Mouse (Mus musculus): ENCODE measurements at regions not wholly inside any gene's neighbourhood (a gene's known extent, or its start where the extent isn't known, plus 50 kb on each side); places are given as distances from the start of the nearest gene placed in this dataset.
"Not testable (repeated sequence)": the region's sequence is repeated elsewhere in the genome, so short reads cannot be mapped to it uniquely, and the experiment has no call there.

- no peak overlapping the region for H3K27ac ChIP-seq
- WGBS: 94% methylated on average over 1 of the region's 1 CpGs
- H3K9ac ChIP-seq (replicated peaks): no peak overlapping the region
- ATAC-seq: no peak
- H3K4me3 ChIP-seq (replicated peaks): no peak overlapping the region
- H3K4me1 ChIP-seq (replicated peaks): no peaks in the 10 kb centered on the region
- no peaks in the 10 kb centered on the region for H3K9me3 ChIP-seq
- H3K4me2 ChIP-seq (replicated peaks): no peak overlapping the region
- H3K36me3 ChIP-seq: no peaks in the 10 kb centered on the region
- no peaks in the 10 kb centered on the region for H3K27me3 ChIP-seq
Measured at GRCm38 (mm10) chr7:64005765-64006164, 67.0 kb upstream of the Klf13 start.

DNA sequence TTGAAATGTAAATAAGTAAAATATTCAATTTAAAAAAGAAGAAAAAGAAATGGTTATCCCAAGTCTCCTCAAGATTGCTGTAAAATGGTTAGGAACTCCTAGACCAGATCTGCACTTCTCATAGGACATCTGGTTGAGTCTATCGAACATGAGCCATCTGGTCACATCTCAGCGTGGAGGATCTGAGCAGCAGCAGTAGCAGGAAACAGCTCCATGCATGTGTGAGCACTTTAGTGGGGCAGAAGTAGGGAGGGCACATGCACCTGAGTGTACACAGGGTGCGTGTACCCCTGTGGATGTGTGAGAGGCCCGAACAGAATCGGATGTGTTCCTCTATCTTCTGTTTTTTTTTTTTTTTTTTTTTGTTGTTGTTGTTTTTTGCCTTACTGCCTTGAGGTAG is 65.2 kb upstream of the Klf13 start:
- WGBS: 89% methylated on average over 5 of the region's 5 CpGs
- ATAC-seq: no peak
- H3K36me3 ChIP-seq: no peaks in the 10 kb centered on the region

DNA sequence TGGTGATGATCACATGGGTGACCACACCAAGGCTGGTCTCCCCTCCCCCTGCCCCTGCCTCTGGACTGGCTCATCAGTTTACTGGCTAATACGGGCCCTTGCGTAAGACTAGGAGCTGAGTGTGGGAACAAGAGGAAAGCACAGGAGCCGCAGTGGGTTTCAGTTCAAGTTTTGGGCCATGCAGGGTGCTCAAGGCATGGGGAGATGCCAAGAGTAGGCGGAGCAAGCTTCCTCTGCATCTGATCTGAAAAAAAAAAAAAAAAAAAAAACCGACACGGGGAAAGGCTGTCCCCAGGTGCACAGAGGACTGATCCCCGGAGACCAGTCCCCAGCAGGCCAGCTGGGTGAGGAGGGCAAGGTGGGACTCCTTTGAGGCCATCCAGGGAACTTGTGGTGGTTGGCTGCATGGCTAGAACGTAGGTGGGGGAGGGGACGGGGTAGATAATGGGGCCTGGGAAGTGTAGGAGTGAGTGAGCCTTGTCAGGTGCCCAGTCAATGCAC is 62.9 kb upstream of the Klf13 start:
- no peaks in the 10 kb centered on the region for H3K9me3 ChIP-seq
- no peaks in the 10 kb centered on the region for H3K27me3 ChIP-seq
- H3K4me1 ChIP-seq (replicated peaks): no peaks in the 10 kb centered on the region
- H3K9ac ChIP-seq (replicated peaks): no peak overlapping the region
- H3K36me3 ChIP-seq: no peaks in the 10 kb centered on the region
- ATAC-seq: no peak
- WGBS: 73% methylated on average over 8 of the region's 9 CpGs
- no peak overlapping the region for H3K4me2 ChIP-seq (replicated peaks)
- H3K4me3 ChIP-seq (replicated peaks): no peak overlapping the region
- no peak overlapping the region for H3K27ac ChIP-seq

More for the DNA sequence above, 65.2 kb upstream of the Klf13 start:
- Histone ChIP-seq H3K9ac (replicated peaks) (no peak overlapping the region), H3K9me3 (no peaks in the 10 kb centered on the region), H3K4me3 (replicated peaks) (no peak overlapping the region), H3K27ac (no peak overlapping the region), H3K4me2 (replicated peaks) (no peak overlapping the region), H3K27me3 (no peaks in the 10 kb centered on the region), H3K4me1 (replicated peaks) (no peaks in the 10 kb centered on the region)

DNA sequence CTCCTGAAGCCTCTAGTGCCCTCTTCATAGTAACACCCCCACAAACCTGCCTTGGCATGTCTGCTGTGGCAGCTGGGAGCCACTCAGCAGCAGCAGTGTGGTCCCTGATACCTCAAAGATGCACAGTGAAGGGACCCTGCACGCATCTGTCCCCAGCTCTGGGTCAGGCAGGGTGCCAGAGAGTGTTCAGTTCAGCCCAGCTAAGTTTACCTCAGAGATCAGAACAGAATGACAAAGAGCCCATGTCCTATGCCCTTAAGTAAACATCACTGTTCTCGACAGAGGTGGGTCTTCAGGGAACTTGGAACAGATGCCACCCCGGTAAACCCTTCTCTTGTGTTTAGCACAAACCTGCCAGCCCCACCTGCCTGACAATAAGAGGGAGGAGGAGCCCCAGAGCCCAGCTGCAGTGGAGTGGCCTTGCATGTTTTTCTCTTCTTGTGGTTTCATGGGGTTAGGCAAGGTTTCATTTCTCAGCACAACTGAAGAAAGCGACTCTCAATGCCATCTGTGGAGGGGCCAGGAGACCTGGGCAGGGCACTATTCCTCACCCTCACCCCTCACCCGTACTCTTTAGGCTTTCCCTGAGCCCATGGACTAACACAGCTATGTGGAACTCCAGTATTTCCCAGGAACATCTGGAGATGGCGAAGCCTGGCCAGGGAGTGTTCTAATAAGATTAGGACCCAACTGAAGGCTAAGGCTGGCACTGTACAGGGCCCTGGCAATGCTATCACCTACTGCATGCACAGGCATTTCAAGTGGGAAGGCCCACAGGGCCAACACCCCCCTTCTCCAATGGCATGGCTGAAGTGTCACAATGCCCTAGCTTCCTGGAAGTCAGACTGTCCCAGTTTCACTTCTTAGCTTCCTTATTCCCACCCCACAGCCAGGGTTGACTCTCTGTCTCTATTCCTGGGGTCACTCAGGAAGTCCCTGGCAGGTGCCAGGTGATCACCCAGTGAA is 60.6 kb upstream of the Klf13 start:
- H3K27me3 ChIP-seq: no peaks in the 10 kb centered on the region
- no peaks in the 10 kb centered on the region for H3K4me1 ChIP-seq (replicated peaks)
- H3K4me3 ChIP-seq (replicated peaks): no peak overlapping the region
- no peak for ATAC-seq
- no peak overlapping the region for H3K9ac ChIP-seq (replicated peaks)
- no peaks in the 10 kb centered on the region for H3K36me3 ChIP-seq
- no peaks in the 10 kb centered on the region for H3K9me3 ChIP-seq
- no peak overlapping the region for H3K4me2 ChIP-seq (replicated peaks)
- 67% methylated on average over 6 of the region's 6 CpGs for WGBS
- no peak overlapping the region for H3K27ac ChIP-seq

DNA sequence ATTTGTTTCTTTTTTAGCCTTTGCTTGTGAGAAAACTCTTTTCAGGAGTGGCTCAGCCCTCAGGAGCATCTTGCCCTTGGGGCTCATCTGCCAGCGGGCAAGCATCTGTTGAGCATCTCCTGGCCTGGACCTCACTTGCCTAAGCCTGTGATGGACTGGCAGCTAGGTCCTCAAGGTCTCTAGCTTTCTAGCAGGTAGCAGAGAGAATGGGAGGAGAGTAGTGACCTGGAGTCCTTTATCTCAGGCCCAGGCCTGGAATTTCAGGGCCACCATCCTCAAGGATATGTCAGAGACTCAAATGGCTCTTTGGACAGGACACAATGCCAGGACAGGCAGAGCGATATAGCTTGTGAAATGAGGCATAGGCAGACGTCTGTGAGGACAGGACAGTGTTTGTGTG is 59.3 kb upstream of the Klf13 start:
- H3K36me3 ChIP-seq: no peaks in the 10 kb centered on the region
- H3K4me3 ChIP-seq (replicated peaks): no peak overlapping the region
- H3K27me3 ChIP-seq: no peaks in the 10 kb centered on the region
- WGBS: 78% methylated on average over 3 of the region's 3 CpGs
- no peak for ATAC-seq
- H3K9ac ChIP-seq (replicated peaks): no peak overlapping the region
- no peaks in the 10 kb centered on the region for H3K9me3 ChIP-seq
- no peak overlapping the region for H3K27ac ChIP-seq
- no peak overlapping the region for H3K4me2 ChIP-seq (replicated peaks)
- H3K4me1 ChIP-seq (replicated peaks): no peaks in the 10 kb centered on the region

DNA sequence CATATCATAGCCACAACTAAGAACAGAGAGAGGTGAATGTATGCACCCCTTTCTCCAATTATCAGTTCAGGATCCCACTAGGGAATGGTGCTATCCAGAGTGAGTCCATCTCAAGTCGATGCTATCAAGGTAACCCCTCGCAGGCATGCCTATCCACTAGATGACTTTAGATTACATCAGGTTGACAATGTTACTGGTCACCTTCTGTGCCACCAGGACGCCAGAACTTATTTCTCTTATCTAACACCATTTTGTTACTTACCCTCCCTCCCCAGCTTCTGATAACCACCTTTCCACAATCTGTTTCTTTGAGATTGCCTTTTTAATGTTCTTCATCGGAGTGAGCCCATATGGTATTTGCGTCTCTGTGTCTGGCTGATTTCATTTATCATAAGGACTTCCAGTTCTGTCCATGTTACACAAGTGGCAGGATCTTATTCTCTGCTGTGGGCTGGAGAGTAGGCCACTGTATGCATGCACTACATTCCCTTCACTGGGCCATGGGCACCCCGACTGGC is 57.9 kb upstream of the Klf13 start:
- Histone ChIP-seq H3K27me3 (no peaks in the 10 kb centered on the region), H3K4me3 (replicated peaks) (no peak overlapping the region), H3K36me3 (no peaks in the 10 kb centered on the region), H3K9me3 (no peaks in the 10 kb centered on the region), H3K4me2 (replicated peaks) (no peak overlapping the region), H3K9ac (replicated peaks) (no peak overlapping the region), H3K27ac (no peak overlapping the region), H3K4me1 (replicated peaks) (no peaks in the 10 kb centered on the region)
- ATAC-seq: no peak
- 92% methylated on average over 6 of the region's 6 CpGs for WGBS

- Histone ChIP-seq H3K27ac (no peak overlapping the region), H3K36me3 (no peaks in the 10 kb centered on the region), H3K9me3 (no peaks in the 10 kb centered on the region), H3K9ac (replicated peaks) (no peak overlapping the region), H3K4me2 (replicated peaks) (no peak overlapping the region), H3K4me3 (replicated peaks) (no peak overlapping the region), H3K27me3 (no peaks in the 10 kb centered on the region), H3K4me1 (replicated peaks) (no peaks in the 10 kb centered on the region)
- 90% methylated on average over 3 of the region's 3 CpGs for WGBS
- no peak for ATAC-seq
Measured at GRCm38 (mm10) chr7:63995255-63995980, 56.7 kb upstream of the Klf13 start.

GRCm38 (mm10) chr7:63994769-63995168 is 56.1 kb upstream of the Klf13 start:
- not testable (repeated sequence) for ATAC-seq; H3K4me1 ChIP-seq (replicated peaks); H3K27me3 ChIP-seq; H3K27ac ChIP-seq; H3K4me2 ChIP-seq (replicated peaks); H3K4me3 ChIP-seq (replicated peaks); H3K9me3 ChIP-seq; H3K9ac ChIP-seq (replicated peaks); H3K36me3 ChIP-seq
- WGBS: 77% methylated on average over 3 of the region's 3 CpGs

- Histone ChIP-seq H3K4me3 (replicated peaks) (no peak overlapping the region), H3K4me2 (replicated peaks) (no peak overlapping the region), H3K4me1 (replicated peaks) (peaks cover 6% of the 10 kb centered on the region; the same call in 1 of the 2 replicates), H3K9me3 (no peaks in the 10 kb centered on the region), H3K36me3 (no peaks in the 10 kb centered on the region), H3K27ac (no peak overlapping the region), H3K27me3 (no peaks in the 10 kb centered on the region), H3K9ac (replicated peaks) (no peak overlapping the region)
- no peak for ATAC-seq
- WGBS: 93% methylated on average over 12 of the region's 13 CpGs
Measured at GRCm38 (mm10) chr7:63992155-63992554, 53.4 kb upstream of the Klf13 start.

DNA sequence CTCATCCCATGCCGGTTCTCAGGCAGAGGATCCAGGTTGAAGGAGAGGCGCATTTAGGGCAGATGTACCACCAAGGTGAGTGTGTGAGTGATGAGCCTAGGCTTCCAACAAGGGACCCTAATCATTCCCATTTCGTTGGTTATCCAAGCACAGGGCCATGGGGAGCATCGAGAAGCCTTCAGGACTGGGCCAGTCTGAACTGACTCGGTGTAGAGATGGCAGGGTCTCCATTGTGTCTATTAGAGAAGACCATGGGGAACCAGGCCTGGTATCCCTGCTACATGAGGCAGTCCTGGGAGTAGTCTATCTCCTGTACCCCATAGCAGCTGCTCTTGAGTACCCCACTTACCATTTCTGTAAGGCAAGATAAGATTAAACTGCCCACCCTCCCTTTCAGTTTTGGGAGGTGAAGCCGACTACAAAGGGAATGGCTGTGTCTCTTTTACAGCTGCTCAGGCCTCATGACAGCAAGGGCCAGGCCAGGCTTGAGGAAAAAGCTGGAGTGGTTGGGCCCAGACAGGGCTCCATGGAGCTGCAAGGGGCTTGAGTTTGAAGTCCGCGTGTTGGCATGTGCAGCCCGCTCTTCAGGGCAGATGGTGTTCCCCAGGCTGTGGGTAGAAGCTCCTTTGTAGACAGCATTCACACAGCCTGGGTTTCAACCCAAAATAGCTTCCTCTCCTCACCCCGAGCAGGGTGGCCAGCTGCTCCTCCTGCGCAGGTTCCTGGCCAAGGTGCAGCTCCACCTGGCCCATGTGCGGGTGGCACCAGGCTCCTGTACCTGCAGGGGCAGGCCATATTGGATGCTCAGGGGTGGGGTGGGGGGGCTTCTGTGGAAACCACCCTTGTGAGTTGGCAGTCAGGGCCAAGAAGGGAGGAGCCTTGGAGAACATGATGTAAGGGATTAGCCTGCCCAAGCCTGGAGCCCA is 52.6 kb upstream of the Klf13 start:
- H3K36me3 ChIP-seq: no peaks in the 10 kb centered on the region
- H3K9me3 ChIP-seq: no peaks in the 10 kb centered on the region
- no peak overlapping the region for H3K4me3 ChIP-seq (replicated peaks)
- no peak overlapping the region for H3K27ac ChIP-seq
- WGBS: 93% methylated on average over 12 of the region's 12 CpGs
- ATAC-seq: no peak; the same call in 1 of the 2 replicates
- H3K4me2 ChIP-seq (replicated peaks): no peak overlapping the region
- H3K9ac ChIP-seq (replicated peaks): no peak overlapping the region
- H3K4me1 ChIP-seq (replicated peaks): peaks cover 14% of the 10 kb centered on the region
- H3K27me3 ChIP-seq: no peaks in the 10 kb centered on the region

- ATAC-seq: no peak
- Histone ChIP-seq H3K36me3 (no peaks in the 10 kb centered on the region), H3K27me3 (no peaks in the 10 kb centered on the region), H3K9ac (replicated peaks) (no peak overlapping the region), H3K4me2 (replicated peaks) (no peak overlapping the region), H3K4me3 (replicated peaks) (no peak overlapping the region), H3K27ac (no peak overlapping the region), H3K4me1 (replicated peaks) (peaks cover 18% of the 10 kb centered on the region), H3K9me3 (no peaks in the 10 kb centered on the region)
- WGBS: 85% methylated on average over 8 of the region's 8 CpGs
Measured at GRCm38 (mm10) chr7:63990312-63991028, 51.8 kb upstream of the Klf13 start.
